Mouse (Mus musculus): ENCODE measurements around the gene Dynlt1b.
"Not testable (repeated sequence)": the region's sequence is repeated elsewhere in the genome, so short reads cannot be mapped to it uniquely, and the experiment has no call there.

Gene Dynlt1b

DNA sequence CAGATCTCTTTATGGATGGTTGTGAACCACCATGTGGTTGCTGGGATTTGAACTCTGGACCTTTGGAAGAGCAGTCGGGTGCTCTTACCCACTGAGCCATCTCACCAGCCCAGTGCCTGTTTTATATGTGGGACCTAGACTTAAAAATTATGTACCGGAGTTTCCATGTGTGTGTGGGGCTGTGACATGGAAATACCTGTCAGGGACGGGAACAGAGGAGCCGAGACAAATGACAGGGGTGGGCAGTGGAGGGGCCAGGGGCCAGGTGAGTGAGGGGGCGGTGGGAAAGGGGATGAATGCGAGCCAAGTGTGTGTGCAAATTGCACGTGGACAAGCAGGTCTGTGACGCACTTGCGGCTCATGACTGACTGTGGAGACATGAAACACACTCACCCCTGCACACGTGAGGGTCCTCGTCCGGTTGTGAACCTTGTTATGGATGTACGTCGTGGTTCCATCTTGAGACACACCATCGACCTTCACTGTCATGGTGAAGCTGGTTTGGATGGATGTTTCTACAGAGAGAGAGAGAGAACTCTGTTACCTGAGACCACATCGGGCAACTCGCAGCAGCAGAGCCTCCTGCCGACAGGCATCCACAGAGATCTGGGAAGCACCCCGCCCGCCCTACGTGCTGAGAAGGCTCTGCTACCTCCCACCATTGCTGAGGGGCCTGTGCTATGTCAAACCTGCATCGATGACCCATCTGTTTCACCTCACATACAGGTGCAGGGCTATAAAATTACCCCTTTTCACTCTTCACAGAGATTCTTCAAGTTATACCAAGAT is 26.9 kb downstream of the Dynlt1b start:
- in situ Hi-C loops (cut with MboI, MseI), result loop anchor here (5.0 kb wide), 2 partner anchors 165 to 170 kb away; no protein-coding TSS in a partner anchor

DNA sequence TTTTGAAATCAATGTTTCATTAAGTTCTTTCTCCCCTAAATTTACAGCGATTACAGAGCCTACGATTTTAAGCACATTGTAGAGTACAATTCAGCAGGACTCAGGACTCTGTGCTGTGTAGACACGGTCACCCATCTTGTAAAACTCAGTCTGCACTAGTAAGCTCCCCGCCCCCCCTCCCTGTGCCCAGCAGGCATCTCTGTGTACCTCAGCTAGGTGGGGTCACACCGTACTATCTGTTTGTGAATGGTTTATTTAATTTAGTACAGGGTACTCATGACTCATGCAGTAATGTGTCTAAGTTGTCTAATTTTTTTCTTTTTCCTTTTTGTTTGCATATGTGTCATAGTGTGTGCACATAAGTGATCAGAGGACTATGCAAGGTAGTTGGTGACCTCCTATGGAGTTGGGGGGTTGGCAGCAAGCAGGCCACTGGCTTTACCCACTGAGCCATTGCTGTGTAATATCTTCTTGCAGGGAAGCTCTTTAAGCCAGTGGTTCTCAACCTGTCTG is 31.2 kb downstream of the Dynlt1b start:
- in situ Hi-C loops (cut with MboI, MseI), result not testable (repeated sequence)

DNA sequence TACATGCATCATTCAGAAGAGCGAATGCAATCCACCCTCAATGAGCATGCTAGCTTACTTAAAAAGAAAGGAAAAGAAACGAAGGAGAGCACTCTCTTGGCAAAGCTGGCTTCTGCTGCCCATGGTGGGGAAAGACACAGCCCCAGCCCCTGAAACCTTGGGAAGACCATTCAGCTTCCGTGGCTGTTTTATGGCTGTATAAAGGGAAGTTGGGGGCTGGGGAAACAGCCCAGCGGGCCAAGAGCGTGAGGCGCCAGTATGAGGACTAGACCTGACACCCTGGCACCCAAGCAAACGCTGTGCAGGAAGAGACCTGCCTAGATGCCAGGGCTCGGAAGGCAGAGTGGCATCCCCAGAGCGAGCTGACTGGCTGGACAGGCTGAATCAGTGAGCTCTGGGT is 35.8 kb downstream of the Dynlt1b start:
- in situ Hi-C loops (cut with MboI, MseI), result not testable (repeated sequence)

DNA sequence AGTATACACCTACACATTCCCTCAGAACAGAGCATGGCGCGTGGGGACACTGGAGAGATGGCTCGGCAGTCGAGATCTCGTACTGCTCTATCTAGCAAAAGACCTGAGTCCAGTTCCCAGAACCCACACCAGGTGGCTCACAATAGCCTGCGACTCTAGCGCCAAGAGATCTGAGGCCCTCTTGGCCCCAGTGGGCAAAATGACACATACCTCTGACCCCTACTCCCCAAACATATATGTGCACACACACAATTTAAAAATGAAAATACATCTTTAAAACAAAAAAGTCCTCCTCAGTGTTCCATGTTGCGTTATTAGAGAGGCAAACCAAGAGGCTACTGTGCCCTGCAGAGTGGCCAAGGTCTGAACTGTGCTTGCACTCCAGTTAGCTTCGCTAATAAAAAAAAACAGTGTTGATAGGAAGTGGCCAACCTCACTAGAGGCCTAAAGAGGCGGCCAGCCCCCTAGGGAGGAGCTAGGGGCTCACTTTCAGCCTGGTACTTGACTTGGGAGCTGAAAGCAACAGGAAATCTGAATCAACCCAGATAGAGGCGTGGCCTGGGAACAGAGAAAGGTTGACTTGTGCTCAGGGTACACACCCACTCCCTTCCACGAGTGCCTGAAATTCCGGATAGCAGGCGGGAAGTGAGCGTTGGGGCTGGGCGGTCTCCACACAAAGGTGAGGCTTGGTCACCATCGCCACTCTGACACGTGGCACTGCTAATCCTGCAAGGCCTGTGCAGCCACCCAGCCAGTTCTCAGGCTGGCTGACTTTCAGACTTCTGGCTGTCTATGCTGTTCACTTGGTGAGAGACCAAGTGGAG is 37.9 kb downstream of the Dynlt1b start:
- in situ Hi-C loops (cut with MboI, MseI), result not testable (repeated sequence)

DNA sequence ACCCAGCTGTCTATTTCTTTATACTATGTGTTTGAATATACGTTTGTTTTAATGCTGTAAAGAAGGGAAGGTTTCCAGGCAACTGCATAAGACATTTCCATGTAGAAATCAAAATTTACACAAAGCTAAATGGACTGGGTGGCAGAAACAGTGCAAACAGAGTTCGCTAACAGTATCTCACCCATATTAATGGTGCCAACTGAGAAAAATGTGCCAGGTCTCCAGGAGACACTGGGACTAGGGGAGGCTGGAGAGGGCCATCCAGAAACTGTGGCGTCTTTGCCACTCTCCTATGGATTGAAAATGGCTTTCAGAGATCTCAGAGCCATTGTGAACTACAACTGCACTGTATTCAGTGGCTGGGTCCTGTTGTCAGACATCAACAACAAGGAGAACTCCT is 40.1 kb downstream of the Dynlt1b start:
- in situ Hi-C loops (cut with MboI, MseI), result not testable (repeated sequence)

DNA sequence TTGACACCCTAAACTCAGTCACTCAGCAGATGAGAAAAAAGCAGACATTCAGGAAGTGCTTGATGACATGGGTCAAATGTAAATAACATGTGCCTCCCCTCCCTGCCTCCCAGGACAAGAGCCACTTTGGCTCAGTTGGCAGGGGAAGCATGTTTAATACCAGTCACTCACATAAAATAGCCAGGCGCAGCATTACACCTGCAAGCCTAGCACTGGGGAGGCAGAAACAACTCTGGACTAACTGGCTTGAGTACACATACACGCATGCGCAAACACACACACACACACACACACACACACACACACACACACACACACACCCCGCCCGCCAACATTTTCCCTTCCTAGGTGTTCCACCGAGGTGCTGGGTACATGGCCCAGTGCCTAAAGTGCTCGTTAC is 40.8 kb downstream of the Dynlt1b start:
- in situ Hi-C loops (cut with MboI, MseI), result not testable (repeated sequence)

DNA sequence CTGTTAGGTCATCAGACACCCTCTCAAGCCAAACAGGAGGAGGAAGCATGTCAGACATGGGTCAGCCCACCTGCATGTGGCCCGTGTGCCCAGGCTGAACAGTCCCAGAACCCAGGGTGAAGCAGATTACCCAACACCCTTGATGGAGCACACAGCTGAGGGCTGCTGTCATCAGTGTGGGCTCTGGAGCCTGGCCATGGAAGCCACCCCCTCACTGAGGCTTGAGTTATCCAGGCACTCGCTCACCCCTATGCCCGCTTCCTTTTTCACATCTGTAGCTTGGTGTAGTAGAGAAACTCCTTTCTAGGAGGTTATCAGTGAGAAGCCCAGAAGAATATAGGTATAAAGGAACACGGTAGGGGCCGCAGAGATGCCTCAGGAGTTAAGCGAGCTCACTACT is 45.4 kb downstream of the Dynlt1b start:
- in situ Hi-C loops (cut with MboI, MseI), result loop anchor here (5.0 kb wide), 1 partner anchor 203 kb away; no protein-coding TSS in a partner anchor

DNA sequence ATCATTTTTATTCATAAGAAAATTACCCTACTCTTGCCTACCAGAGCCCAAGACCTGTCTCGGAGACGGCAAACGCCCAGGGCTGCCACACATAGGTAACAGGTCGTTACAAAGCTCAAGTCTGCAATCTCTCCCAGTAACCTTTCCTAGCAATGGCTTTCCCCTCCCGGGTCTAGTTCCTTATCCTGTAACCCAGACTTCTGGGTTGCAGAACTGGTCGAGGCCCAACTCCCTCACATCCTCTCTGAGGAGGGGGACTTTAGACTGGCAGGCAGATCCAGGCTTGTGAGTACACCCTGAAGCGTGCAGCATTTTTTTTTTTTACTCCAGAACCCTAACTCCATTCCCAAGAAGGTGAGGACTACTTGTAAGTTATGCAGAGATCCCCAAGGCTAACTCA is 46.0 kb downstream of the Dynlt1b start:
- in situ Hi-C loops (cut with MboI, MseI), result loop anchor here (5.0 kb wide), 1 partner anchor 204 kb away; no protein-coding TSS in a partner anchor

DNA sequence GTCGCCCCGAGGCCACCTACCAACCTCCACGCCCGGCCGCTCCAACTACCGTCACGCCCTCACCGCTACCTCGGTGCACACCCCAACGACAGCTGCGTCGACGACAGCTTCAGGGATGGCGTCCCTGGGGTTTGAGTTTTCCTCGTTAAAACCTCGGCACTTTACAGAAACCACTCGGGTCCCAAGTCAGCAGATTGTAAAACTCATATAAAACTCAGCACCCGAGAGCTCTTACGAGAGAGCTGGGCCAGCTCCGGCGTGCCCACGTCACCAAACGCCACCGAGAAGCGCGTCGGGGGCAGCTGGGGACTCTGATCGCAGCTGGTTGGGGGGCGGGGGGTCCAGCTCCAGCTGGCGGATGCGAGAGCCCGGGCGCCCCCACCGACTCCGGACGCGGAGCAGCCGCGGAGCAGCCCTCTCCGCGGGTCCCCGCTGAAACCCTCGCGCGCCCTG is 46.6 kb downstream of the Dynlt1b start:
- in situ Hi-C loops (cut with MboI, MseI), result loop anchor here (5.0 kb wide), 1 partner anchor 204 kb away; no protein-coding TSS in a partner anchor

DNA sequence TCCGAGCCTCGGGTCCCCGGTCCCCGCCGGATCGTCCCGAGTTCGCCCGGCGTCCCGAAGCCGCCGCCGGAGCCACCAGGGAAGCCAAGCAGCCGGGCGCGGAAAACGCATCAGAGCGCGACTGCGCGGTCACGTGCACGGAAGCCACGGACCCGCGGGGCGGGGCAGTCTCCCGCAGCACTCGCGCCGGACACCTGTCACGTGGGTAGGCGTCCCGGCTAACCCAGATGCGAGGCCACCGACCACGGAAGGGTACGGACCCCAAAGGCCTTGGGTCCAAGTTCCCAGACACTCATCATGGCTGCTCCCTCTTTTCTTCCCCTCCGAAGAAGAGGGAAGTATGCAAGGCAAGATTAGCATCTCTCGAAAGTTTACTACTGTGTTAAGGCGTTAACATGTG is 47.1 kb downstream of the Dynlt1b start:
- in situ Hi-C loops (cut with MboI, MseI), result loop anchor here (5.0 kb wide), 1 partner anchor 205 kb away; no protein-coding TSS in a partner anchor

DNA sequence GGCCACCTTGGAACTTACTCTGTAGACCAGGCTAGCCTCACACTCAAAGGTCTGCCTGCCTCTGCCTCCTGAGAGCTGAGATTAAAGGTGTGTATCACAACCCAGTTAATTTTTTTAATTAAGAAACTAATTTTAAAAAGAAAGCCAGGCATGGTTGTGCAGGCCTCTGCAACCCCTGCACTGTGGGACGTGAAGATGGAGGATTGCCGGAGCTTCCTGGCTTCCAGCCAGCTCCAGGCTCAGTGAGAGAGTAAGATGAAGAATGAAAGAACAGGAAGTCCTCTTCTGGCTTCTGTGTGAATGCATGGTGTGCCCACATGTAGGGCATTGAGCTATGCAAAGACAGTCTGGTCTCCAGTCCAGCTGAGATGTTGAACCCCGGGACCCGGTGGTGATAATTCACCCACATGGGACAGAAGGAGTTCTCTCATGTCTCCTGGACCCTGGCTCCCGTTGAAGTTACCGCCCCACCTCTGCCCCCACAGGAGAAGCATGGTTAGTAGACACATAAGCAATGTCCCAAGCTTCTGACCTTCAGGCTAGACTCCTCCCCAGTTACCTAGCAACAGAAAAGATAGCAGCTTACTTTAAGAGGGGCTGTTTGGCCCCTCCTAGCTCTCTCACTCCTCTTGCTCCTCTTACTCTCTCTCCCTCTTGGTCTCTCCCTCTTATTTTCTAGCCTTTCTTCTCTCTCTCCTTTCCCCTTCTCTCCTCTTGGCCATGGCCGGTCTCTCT is 51.1 kb downstream of the Dynlt1b start:
- in situ Hi-C loops (cut with MboI, MseI), result not testable (repeated sequence)

DNA sequence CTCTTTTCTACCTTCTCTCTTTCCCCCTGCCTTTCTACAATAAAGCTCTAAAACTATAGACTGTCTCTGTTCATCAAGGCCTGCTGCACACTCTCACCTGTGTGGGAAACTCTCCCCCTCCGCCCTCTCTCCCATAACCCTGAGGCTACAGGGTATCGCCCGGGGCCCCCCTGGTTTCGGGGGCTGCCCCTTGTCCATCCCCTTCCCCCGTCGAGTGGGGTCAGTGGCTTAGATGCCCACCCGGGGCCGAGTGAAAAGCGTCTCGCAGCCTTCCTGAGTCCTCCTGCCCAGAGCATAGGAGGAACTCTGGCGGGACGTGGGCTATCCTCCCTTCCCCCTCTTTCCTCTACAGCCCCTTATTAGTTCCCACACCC is 51.7 kb downstream of the Dynlt1b start:
- in situ Hi-C loops (cut with MboI, MseI), result not testable (repeated sequence)

DNA sequence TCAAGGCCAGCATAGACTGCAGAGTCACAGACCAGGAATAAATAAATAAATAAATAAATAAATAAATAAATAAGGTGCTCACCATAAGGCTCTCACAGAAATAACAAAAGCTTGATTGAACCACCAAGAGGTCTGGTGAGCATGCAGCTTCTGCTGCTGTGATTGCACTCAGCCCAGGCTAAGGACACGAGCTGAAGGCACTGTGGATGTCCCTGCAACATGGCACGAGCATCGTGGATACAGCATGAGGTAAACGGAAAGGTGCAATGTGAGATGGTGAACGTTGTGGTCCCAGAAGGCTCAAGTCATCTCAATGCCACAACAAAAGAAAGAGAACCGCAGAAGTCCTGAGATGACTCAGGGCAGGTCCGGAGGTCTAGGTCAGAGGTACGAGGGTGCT is 52.3 kb downstream of the Dynlt1b start:
- in situ Hi-C loops (cut with MboI, MseI), result not testable (repeated sequence)

Measured in T-helper 2 cell (primary cell).